8 mouse cellular contexts compared by ENCODE assay signal in genomic region chr6:127265901-127266812, GRCm38 (mm10).
A peak's percentile ranks its signal among the peaks of the same experiment; 100 is the strongest.
DNase-seq lines count a peak whose midpoint lies in the region; ATAC-seq and TF ChIP-seq lines count a peak whose summit lies in the region.

No protein-coding gene starts in this region.

- WGBS in forebrain, postnatal 0 days = 6% methylated on average over 21 of the region's 21 CpGs
- WGBS in liver, postnatal 0 days (ENCODE audit: insufficient replicate concordance) = 8% methylated on average over 21 of the region's 21 CpGs
- WGBS in neural tube, embryonic 12.5 days = 9% methylated on average over 20 of the region's 21 CpGs

- in situ Hi-C loops in ES-E14 (cut with MboI; ENCODE audit: low sequenced_read_pairs in 2 of 2, unreplicated experiment in 2 of 2) = no loop called here

- H3K4me3 ChIP-seq in ES-E14 (ENCODE audit: insufficient read depth in 1 of 2, low read depth in 1 of 2, low read length in 2 of 2, poor library complexity in 1 of 2, severe bottlenecking in 1 of 2) = peak overlapping the region; percentile 6 to 12; a peak in 2 of 4 replicates
- peak overlapping the region; percentile 22 for H3K4me3 ChIP-seq in forebrain, postnatal 0 days (ENCODE audit: low read depth, low read length)
- peak overlapping the region; percentile 29 for H3K4me3 ChIP-seq in liver, postnatal 0 days (ENCODE audit: low read depth, low read length)
- peak overlapping the region; percentile 21; the same call in 1 of the 2 replicates for H3K4me3 ChIP-seq in neural tube, embryonic 12.5 days
- peak overlapping the region; percentile 32 for H3K4me3 ChIP-seq in testis, adult 2 months (ENCODE audit: control insufficient read depth, low read depth, low read length)

- H3K27me3 ChIP-seq in forebrain, postnatal 0 days (ENCODE audit: insufficient read depth, low read length) = no peaks in the 10 kb centered on the region
- H3K27me3 ChIP-seq in liver, postnatal 0 days (ENCODE audit: insufficient read depth, low read length) = peaks cover 10% of the 10 kb centered on the region; the same call in 1 of the 2 replicates
- H3K27me3 ChIP-seq in neural tube, embryonic 12.5 days (replicated peaks) = no peaks in the 10 kb centered on the region
- no peaks in the 10 kb centered on the region for H3K27me3 ChIP-seq in testis, adult 2 months (ENCODE audit: control insufficient read depth, insufficient read depth, low read length)

- TF ChIP-seq POLR2A in testis, adult 2 months (IDR thresholded peaks at IDR 0.05; ENCODE audit: control insufficient read depth, low read depth, low read length) = no peak

- intact Hi-C loops in heart, postnatal 36 days (cut with DNase I) = loop anchor here (2.0 kb wide), 1 partner anchor 117 kb away; no protein-coding TSS in a partner anchor

- H3K4me1 ChIP-seq in ES-E14 (ENCODE audit: control insufficient read depth in 2 of 2, insufficient read depth in 2 of 2, low read length in 2 of 2, poor library complexity in 1 of 2) = peaks cover 5 to 16% of the 10 kb centered on the region in 2 experiments
- H3K4me1 ChIP-seq in forebrain, postnatal 0 days (ENCODE audit: insufficient read depth) = no peaks in the 10 kb centered on the region; the same call in 1 of the 2 replicates
- H3K4me1 ChIP-seq in liver, postnatal 0 days (ENCODE audit: insufficient read depth) = peaks cover 12% of the 10 kb centered on the region
- H3K4me1 ChIP-seq in neural tube, embryonic 12.5 days = peaks cover 12% of the 10 kb centered on the region; the same call in 1 of the 2 replicates
- peaks cover 6% of the 10 kb centered on the region for H3K4me1 ChIP-seq in testis, adult 2 months (ENCODE audit: control insufficient read depth, insufficient read depth, low read length)

- peak; percentile 23; the same call in 1 of the 2 replicates for TF ChIP-seq EP300 in liver, postnatal 0 days (IDR thresholded peaks at IDR 0.05; ENCODE audit: low read depth)

- no peak overlapping the region for H3K27ac ChIP-seq in ES-E14 (ENCODE audit: insufficient read depth, low read depth, low read length, poor library complexity, severe bottlenecking)
- peak overlapping the region; percentile 35; the same call in 1 of the 2 replicates for H3K27ac ChIP-seq in forebrain, postnatal 0 days (ENCODE audit: low read depth, low read length)
- H3K27ac ChIP-seq in liver, postnatal 0 days (ENCODE audit: low read depth) = peak overlapping the region; percentile 24
- H3K27ac ChIP-seq in neural tube, embryonic 12.5 days = no peak overlapping the region
- no peak overlapping the region for H3K27ac ChIP-seq in testis, adult 2 months (ENCODE audit: control insufficient read depth, insufficient read depth, low read depth, low read length)

- no peaks in the 10 kb centered on the region for H3K36me3 ChIP-seq in ES-E14 (ENCODE audit: control insufficient read depth, insufficient read depth, low read length, poor library complexity, severe bottlenecking)
- no peaks in the 10 kb centered on the region for H3K36me3 ChIP-seq in forebrain, postnatal 0 days (ENCODE audit: insufficient read depth)
- H3K36me3 ChIP-seq in liver, postnatal 0 days (replicated peaks; ENCODE audit: insufficient read depth, low read length) = no peaks in the 10 kb centered on the region
- H3K36me3 ChIP-seq in neural tube, embryonic 12.5 days = no peaks in the 10 kb centered on the region
- no peaks in the 10 kb centered on the region for H3K36me3 ChIP-seq in testis, adult 2 months (ENCODE audit: control insufficient read depth, insufficient read depth, low read length)

- no peak overlapping the region for H3K9ac ChIP-seq in ES-E14 (ENCODE audit: insufficient read depth, low read depth, low read length, poor library complexity, severe bottlenecking)
- peak overlapping the region; percentile 51 for H3K9ac ChIP-seq in forebrain, postnatal 0 days
- peak overlapping the region; percentile 21; the same call in 1 of the 2 replicates for H3K9ac ChIP-seq in liver, postnatal 0 days (replicated peaks)
- H3K9ac ChIP-seq in neural tube, embryonic 12.5 days = peak overlapping the region; percentile 53

- TF ChIP-seq CTCF in forebrain, postnatal 0 days (IDR thresholded peaks at IDR 0.05; ENCODE audit: low read depth) = no peak
- TF ChIP-seq CTCF in liver, postnatal 0 days (IDR thresholded peaks at IDR 0.05; ENCODE audit: low read depth) = no peak
- no peak for TF ChIP-seq CTCF in testis, adult 2 months (IDR thresholded peaks at IDR 0.05; ENCODE audit: control insufficient read depth, insufficient read depth, insufficient replicate concordance, low read depth, low read length)

- peak overlapping the region; percentile 57 for H3K4me2 ChIP-seq in forebrain, postnatal 0 days (ENCODE audit: low read depth)
- H3K4me2 ChIP-seq in liver, postnatal 0 days (ENCODE audit: low read depth, low read length) = peak overlapping the region; percentile 66
- peak overlapping the region; percentile 65 for H3K4me2 ChIP-seq in neural tube, embryonic 12.5 days (replicated peaks)

- DNase-seq in ES-E14 (ENCODE audit: low read depth, low spot score) = no peak
- DNase-seq in cerebellum, adult 11-12 months = peak; percentile 16
- peak; percentile 70 for DNase-seq in forebrain, postnatal 0 days
- peak; percentile 75 to 80 for DNase-seq in heart, postnatal 36 days
- peak; percentile 27 to 51 for DNase-seq in layer of hippocampus, adult 18-20 months (ENCODE audit: low spot score in 2 of 2)
- DNase-seq in liver, postnatal 0 days = peak; percentile 67

- H3K9me3 ChIP-seq in ES-E14 (ENCODE audit: control insufficient read depth, insufficient read depth, low read depth, low read length) = no peaks in the 10 kb centered on the region
- H3K9me3 ChIP-seq in forebrain, postnatal 0 days (ENCODE audit: low read length) = no peaks in the 10 kb centered on the region
- H3K9me3 ChIP-seq in liver, postnatal 0 days (ENCODE audit: low read length) = no peaks in the 10 kb centered on the region
- H3K9me3 ChIP-seq in neural tube, embryonic 12.5 days = no peaks in the 10 kb centered on the region

- peak; percentile 72 for ATAC-seq in forebrain, postnatal 0 days
- peak; percentile 72 for ATAC-seq in liver, postnatal 0 days
- ATAC-seq in neural tube, embryonic 12.5 days (ENCODE audit: low FRiP score, low read depth) = no peak

TF ChIP-seq in ES-E14, 5 proteins besides CTCF, POLR2A, EP300 and RAD21:
- TF ChIP-seq ZC3H11A (IDR thresholded peaks at IDR 0.05; ENCODE audit: borderline replicate concordance, low read depth, low read length) = no peak
- no peak for TF ChIP-seq ZNF384 (IDR thresholded peaks at IDR 0.05; ENCODE audit: low read depth, low read length)
- TF ChIP-seq CHD2 (IDR thresholded peaks at IDR 0.05; ENCODE audit: low read depth, low read length) = no peak
- no peak for TF ChIP-seq HCFC1 (IDR thresholded peaks at IDR 0.05; ENCODE audit: borderline replicate concordance, insufficient read depth, low read length)
- no peak for TF ChIP-seq MAFK (IDR thresholded peaks at IDR 0.05; ENCODE audit: insufficient read depth, low read depth, low read length)

Comparison
In these comparisons a context has a peak if more than half of its experiments do, and no peak if none do; other contexts are left out.
1. H3K27ac ChIP-seq: peak in forebrain, postnatal 0 days (single experiment) and liver, postnatal 0 days (single experiment); none in ES-E14 (single experiment), neural tube, embryonic 12.5 days (single experiment) and testis, adult 2 months (single experiment).
2. Peak in every context shown above with its lines, with median percentiles within 50 percentile points of each other: H3K4me3 ChIP-seq and H3K4me2 ChIP-seq.